Mouse (Mus musculus): Measurements from ENCODE around the gene Dolk. TPM values are rescaled to one million over a fixed set of nuclear protein-coding genes. Genes with fewer than 3 reads are reported as not detected.

The Dolk gene
- polyA plus RNA-seq, 1 experiment from 2014 or later, result 26.6 TPM

DNA sequence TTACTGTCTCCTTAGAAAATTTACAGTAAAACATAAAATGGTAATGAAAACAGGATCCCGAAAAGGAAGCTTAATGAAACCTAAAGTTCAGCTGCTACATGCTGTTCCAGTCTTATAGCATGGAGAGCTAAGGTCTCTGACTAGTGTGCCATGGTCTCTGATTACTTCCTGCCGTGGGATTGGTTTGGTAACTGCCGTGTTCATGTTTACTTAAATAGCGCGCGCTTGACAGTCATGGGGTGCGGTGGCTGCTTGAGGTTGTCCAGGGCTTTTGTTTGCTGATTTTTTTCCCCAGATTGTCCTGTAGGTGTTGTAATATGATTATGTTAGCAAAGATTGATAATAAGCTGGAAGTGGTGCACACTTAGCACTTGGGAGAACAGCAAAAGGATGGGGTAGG lies 20.0 kb upstream of the Dolk start:
- Histone ChIP-seq H3K4me3 (no peak overlapping the region), H3K27ac (ENCODE audit: poor library complexity, severe bottlenecking) (no peak overlapping the region), H3K9me3 (replicated peaks) (no peaks in the 10 kb centered on the region), H3K9ac (no peak overlapping the region), H3K4me1 (replicated peaks) (no peaks in the 10 kb centered on the region), H3K36me3 (peaks cover 99% of the 10 kb centered on the region), H3K4me2 (no peak overlapping the region), H3K27me3 (replicated peaks) (no peaks in the 10 kb centered on the region)
- WGBS, result 90% methylated on average over 7 of the region's 7 CpGs
- ATAC-seq (ENCODE audit: insufficient number of reproducible peaks, low FRiP score), result no peak

DNA sequence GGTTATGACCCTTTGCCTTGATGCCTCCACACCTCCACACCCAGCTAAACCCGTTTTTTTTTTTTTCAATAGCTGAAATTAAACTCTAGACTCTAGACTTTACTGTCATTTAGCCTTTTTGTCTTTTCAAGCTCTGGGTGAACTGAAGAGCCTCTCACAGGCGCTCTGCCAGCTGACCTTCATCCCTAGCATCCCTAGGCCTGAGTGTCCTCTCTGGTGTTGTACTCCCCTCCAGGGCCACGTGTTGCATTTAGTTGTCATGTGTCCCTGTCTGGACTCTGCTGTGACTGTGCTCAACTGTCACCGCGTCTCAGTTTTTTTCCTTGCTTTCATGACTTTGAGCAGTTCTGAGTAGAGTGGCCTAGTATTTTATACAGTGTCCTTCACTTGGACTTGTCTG lies 13.8 kb upstream of the Dolk start:
- H3K4me1 ChIP-seq (replicated peaks), result peaks cover 3% of the 10 kb centered on the region; the same call in 1 of the 2 replicates
- no peaks in the 10 kb centered on the region for H3K9me3 ChIP-seq (replicated peaks)
- ATAC-seq (ENCODE audit: insufficient number of reproducible peaks, low FRiP score), result no peak

DNA sequence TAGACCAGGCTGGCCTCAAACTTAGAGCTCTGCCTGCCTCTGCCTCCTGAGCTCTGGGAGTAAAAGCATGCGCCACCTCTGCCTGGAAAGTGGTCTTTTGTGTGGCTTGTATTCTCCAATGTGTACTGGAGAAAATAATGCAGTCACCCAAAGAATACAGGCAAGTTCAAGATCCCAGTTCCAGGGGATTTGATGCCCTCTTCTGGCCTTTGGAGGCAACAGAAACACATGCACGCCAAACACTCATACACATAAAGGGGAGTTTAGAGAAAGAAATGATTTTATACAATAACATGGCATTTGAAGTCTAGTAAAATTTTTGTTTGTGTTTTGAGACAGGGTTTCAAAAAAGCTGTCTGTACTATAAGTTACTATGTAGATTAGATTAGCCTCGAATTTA lies 13.4 kb upstream of the Dolk start:
- peaks cover 76% of the 10 kb centered on the region for H3K36me3 ChIP-seq
- ATAC-seq (ENCODE audit: insufficient number of reproducible peaks, low FRiP score), result no peak
- H3K4me1 ChIP-seq (replicated peaks), result peaks cover 7% of the 10 kb centered on the region; the same call in 1 of the 2 replicates
- no peaks in the 10 kb centered on the region for H3K9me3 ChIP-seq (replicated peaks)
- no peaks in the 10 kb centered on the region for H3K27me3 ChIP-seq (replicated peaks)
- no peak overlapping the region for H3K4me3 ChIP-seq
- WGBS, result 73% methylated on average over 3 of the region's 3 CpGs
- no peak overlapping the region for H3K4me2 ChIP-seq
- H3K9ac ChIP-seq, result no peak overlapping the region
- H3K27ac ChIP-seq (ENCODE audit: poor library complexity, severe bottlenecking), result no peak overlapping the region

More for the DNA sequence above, 13.8 kb upstream of the Dolk start:
- 87% methylated on average over 5 of the region's 5 CpGs for WGBS
- Histone ChIP-seq H3K9ac (no peak overlapping the region), H3K36me3 (peaks cover 81% of the 10 kb centered on the region), H3K27ac (ENCODE audit: poor library complexity, severe bottlenecking) (no peak overlapping the region), H3K4me3 (no peak overlapping the region), H3K27me3 (replicated peaks) (no peaks in the 10 kb centered on the region), H3K4me2 (no peak overlapping the region)

DNA sequence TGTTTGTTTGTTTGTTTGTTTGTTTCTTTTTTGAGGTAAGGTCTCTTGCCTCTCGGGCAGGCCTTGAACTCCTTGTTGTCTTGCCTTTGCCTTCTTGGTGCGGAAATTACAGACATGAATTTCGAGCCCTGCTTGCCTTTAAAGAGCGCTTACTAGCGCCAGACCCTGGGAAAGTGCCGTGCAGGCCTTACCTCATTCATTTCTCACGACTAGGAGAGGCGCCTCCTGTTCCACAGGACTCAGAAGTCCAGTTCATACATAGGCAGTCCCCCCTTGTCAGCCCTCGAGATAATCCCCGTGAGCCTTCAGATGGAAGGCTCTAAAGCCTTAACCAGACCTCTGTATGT lies 866 bp upstream of the Dolk start:
- Histone ChIP-seq H3K9ac (peak overlapping the region; percentile 87), H3K4me3 (peak overlapping the region; percentile 73), H3K4me1 (replicated peaks) (peaks cover 23% of the 10 kb centered on the region), H3K27ac (ENCODE audit: poor library complexity, severe bottlenecking) (peak overlapping the region; percentile 44; the same call in 1 of the 2 replicates), H3K27me3 (replicated peaks) (no peaks in the 10 kb centered on the region), H3K36me3 (peaks cover 27% of the 10 kb centered on the region), H3K4me2 (peak overlapping the region; percentile 66), H3K9me3 (replicated peaks) (0 out of 2 replicates have a peak, but pooled peaks cover 3% of the 10 kb centered on the region)
- ATAC-seq (ENCODE audit: insufficient number of reproducible peaks, low FRiP score), result no peak
- WGBS, result under 1% methylated on average over 10 of the region's 10 CpGs

GRCm38 (mm10) chr2:30285416-30286181 lies 535 bp downstream of the Dolk start:
- Histone ChIP-seq H3K4me1 (replicated peaks) (peaks cover 23% of the 10 kb centered on the region), H3K27ac (ENCODE audit: poor library complexity, severe bottlenecking) (peak overlapping the region; percentile 41), H3K27me3 (replicated peaks) (no peaks in the 10 kb centered on the region), H3K4me2 (peak overlapping the region; percentile 98), H3K9ac (peak overlapping the region; percentile 87), H3K36me3 (peaks cover 26% of the 10 kb centered on the region), H3K4me3 (peak overlapping the region; percentile 73), H3K9me3 (replicated peaks) (0 out of 2 replicates have a peak, but pooled peaks cover 3% of the 10 kb centered on the region)
- 13% methylated on average over 38 of the region's 38 CpGs for WGBS
- ATAC-seq (ENCODE audit: insufficient number of reproducible peaks, low FRiP score), result peak; percentile 27

DNA sequence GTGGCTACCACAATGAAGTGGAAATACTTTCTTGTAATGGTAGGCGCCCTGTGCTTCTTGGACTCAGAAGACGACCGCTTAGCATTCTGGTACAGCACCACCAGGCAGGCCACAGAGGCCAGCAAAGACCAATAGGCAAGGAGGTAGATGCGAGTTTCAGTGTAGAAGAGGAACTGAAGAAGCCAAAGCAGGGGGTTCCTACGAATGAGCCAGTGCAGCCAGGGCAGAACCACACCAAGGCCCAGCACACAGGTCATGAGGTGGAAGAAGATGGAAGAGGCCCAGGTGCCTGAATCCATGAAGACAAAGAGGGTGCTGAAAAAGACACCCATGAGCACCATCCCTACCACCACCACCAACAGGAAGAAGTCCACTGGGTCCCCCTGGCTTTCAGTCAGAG lies 1.1 kb downstream of the Dolk start:
- no peaks in the 10 kb centered on the region for H3K27me3 ChIP-seq (replicated peaks)
- H3K4me2 ChIP-seq, result peak overlapping the region; percentile 98
- no peak for ATAC-seq (ENCODE audit: insufficient number of reproducible peaks, low FRiP score)
- H3K36me3 ChIP-seq, result peaks cover 27% of the 10 kb centered on the region
- WGBS, result 88% methylated on average over 5 of the region's 5 CpGs
- no peak overlapping the region for H3K27ac ChIP-seq (ENCODE audit: poor library complexity, severe bottlenecking)
- H3K9ac ChIP-seq, result peak overlapping the region; percentile 87; the same call in 1 of the 2 replicates
- H3K9me3 ChIP-seq (replicated peaks), result 0 out of 2 replicates have a peak, but pooled peaks cover 3% of the 10 kb centered on the region
- peaks cover 23% of the 10 kb centered on the region for H3K4me1 ChIP-seq (replicated peaks)
- H3K4me3 ChIP-seq, result peak overlapping the region; percentile 73

GRCm38 (mm10) chr2:30283193-30283592 lies 2.9 kb downstream of the Dolk start:
- ATAC-seq (ENCODE audit: insufficient number of reproducible peaks, low FRiP score), result no peak
- no peak overlapping the region for H3K27ac ChIP-seq (ENCODE audit: poor library complexity, severe bottlenecking)
- 83% methylated on average over 2 of the region's 2 CpGs for WGBS
- H3K9me3 ChIP-seq (replicated peaks), result no peaks in the 10 kb centered on the region
- H3K9ac ChIP-seq, result no peak overlapping the region
- H3K4me3 ChIP-seq, result no peak overlapping the region
- no peaks in the 10 kb centered on the region for H3K27me3 ChIP-seq (replicated peaks)
- peaks cover 23% of the 10 kb centered on the region for H3K4me1 ChIP-seq (replicated peaks)
- H3K4me2 ChIP-seq, result no peak overlapping the region
- H3K36me3 ChIP-seq, result peaks cover 18% of the 10 kb centered on the region

- Histone ChIP-seq H3K4me2 (no peak overlapping the region), H3K4me1 (replicated peaks) (peaks cover 13% of the 10 kb centered on the region), H3K27me3 (replicated peaks) (no peaks in the 10 kb centered on the region), H3K4me3 (no peak overlapping the region), H3K27ac (ENCODE audit: poor library complexity, severe bottlenecking) (no peak overlapping the region), H3K9ac (no peak overlapping the region), H3K36me3 (peaks cover 22% of the 10 kb centered on the region), H3K9me3 (replicated peaks) (no peaks in the 10 kb centered on the region)
- WGBS, result 60% methylated on average over 3 of the region's 3 CpGs
- no peak for ATAC-seq (ENCODE audit: insufficient number of reproducible peaks, low FRiP score)
Observed at GRCm38 (mm10) chr2:30281651-30282050, 4.5 kb downstream of the Dolk start.

DNA sequence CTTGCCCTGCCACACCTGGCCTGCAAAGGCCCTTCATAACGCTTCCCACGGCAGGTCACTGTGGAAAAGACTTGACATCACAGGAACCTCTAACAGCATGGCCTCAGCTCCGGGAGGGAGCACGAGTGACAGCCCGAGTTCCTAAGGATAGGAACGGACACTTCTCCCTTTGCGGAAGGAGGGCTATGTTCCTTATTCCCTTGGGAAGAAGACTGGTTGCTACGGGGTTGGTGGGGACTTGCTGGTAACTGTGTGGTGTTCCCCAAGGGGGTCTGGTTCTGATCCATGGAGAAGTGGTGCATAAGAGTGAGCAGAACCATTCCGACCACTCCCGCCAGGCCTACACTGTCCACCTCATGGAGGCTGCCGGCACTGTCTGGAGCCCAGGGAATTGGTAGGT lies 5.4 kb downstream of the Dolk start, which contains the start of gene Gm28038:
Gene Gm28038 (plus strand): TSS at position 301 of the 400 bp plus-strand sequence.
- no peak for ATAC-seq (ENCODE audit: insufficient number of reproducible peaks, low FRiP score)
- Histone ChIP-seq H3K4me2 (no peak within 1 kb of the TSS), H3K27me3 (replicated peaks) (no peaks in the 10 kb centered on the region), H3K4me3 (no peak within 1 kb of the TSS), H3K9me3 (replicated peaks) (no peaks in the 10 kb centered on the region), H3K27ac (ENCODE audit: poor library complexity, severe bottlenecking) (no peak within 1 kb of the TSS), H3K4me1 (replicated peaks) (peaks cover 13% of the 10 kb centered on the region), H3K9ac (no peak within 1 kb of the TSS), H3K36me3 (peaks cover 22% of the 10 kb centered on the region)
- 89% methylated on average over 11 of the region's 11 CpGs for WGBS

- peak overlapping the region; percentile 79; the same call in 1 of the 2 replicates for H3K27ac ChIP-seq (ENCODE audit: poor library complexity, severe bottlenecking)
- WGBS, result 31% methylated on average over 1 of the region's 1 CpGs
- peaks cover 3% of the 10 kb centered on the region; the same call in 1 of the 2 replicates for H3K36me3 ChIP-seq
- H3K4me3 ChIP-seq, result no peak overlapping the region
- no peak overlapping the region for H3K9ac ChIP-seq
- H3K27me3 ChIP-seq (replicated peaks), result no peaks in the 10 kb centered on the region
- peaks cover 29% of the 10 kb centered on the region for H3K4me1 ChIP-seq (replicated peaks)
- no peak overlapping the region for H3K4me2 ChIP-seq
- ATAC-seq (ENCODE audit: insufficient number of reproducible peaks, low FRiP score), result peak; percentile 77
- no peaks in the 10 kb centered on the region for H3K9me3 ChIP-seq (replicated peaks)
Observed at GRCm38 (mm10) chr2:30270134-30270533, 16.0 kb downstream of the Dolk start.

DNA sequence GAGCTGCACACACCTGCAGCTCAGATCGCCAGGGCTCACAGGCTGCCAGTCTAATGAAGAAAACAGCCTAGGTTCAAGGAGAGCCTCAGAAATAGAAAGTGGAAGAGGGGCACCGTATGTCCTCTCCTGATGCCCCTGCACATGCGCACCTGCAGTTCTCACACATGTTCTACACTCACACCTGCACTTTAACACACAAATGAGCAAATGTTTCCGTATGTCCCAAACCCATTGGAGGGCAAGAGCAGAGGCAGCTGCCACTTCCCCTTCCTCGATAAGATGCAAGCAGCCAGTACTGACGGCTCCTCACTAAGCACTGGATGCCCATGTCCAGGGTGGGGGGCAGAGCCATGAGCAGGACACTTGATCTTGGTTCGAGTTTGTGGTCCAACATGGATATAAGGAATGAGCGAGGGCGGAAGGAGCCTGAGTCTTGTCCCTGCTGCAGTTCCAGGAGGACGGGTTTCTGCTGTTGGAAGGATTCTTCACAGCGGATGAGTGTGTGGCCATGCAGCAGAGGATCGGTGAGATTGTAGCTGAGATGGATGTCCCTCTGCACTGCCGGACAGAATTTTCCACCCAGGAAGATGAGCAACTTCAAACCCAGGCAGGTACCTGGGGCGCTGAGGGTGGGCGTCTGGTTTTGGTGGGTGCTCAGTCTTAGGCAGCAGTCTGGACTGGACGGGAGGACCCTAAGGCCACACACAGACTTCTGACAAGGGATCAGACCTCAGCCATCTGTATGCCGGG lies 16.7 kb downstream of the Dolk start:
- no peak for ATAC-seq (ENCODE audit: insufficient number of reproducible peaks, low FRiP score)
- Histone ChIP-seq H3K36me3 (peaks cover 7% of the 10 kb centered on the region), H3K4me1 (replicated peaks) (peaks cover 36% of the 10 kb centered on the region), H3K9me3 (replicated peaks) (no peaks in the 10 kb centered on the region), H3K4me2 (no peak overlapping the region), H3K4me3 (no peak overlapping the region), H3K27me3 (replicated peaks) (no peaks in the 10 kb centered on the region), H3K9ac (0 out of 2 replicates have a peak overlapping the region, but pooled peaks have one; percentile 27), H3K27ac (ENCODE audit: poor library complexity, severe bottlenecking) (peak overlapping the region; percentile 79)
- 81% methylated on average over 17 of the region's 17 CpGs for WGBS

Data from heart, embryonic 12.5 days (tissue).